Mouse (Mus musculus): ENCODE measurements around the gene Orai2.
"Not testable (repeated sequence)": the region's sequence is repeated elsewhere in the genome, so short reads cannot be mapped to it uniquely, and the experiment has no call there.

Gene Orai2

GRCm38 (mm10) chr5:136173606-136174463 lies 3.3 kb upstream of the Orai2 start:
- no peak for DNase-seq (ENCODE audit: low read depth)

- DNase-seq (ENCODE audit: low read depth), result no peak
Observed at GRCm38 (mm10) chr5:136172939-136173338, 2.4 kb upstream of the Orai2 start.

- DNase-seq (ENCODE audit: low read depth), result peak; percentile 44
Observed at GRCm38 (mm10) chr5:136171363-136172341, 1.1 kb upstream of the Orai2 start.

- DNase-seq (ENCODE audit: low read depth), result no peak
Observed at GRCm38 (mm10) chr5:136169626-136170511, 644 bp downstream of the Orai2 start.

GRCm38 (mm10) chr5:136168071-136168470 lies 2.4 kb downstream of the Orai2 start:
- DNase-seq (ENCODE audit: low read depth), result no peak

- DNase-seq (ENCODE audit: low read depth), result no peak
Observed at GRCm38 (mm10) chr5:136167296-136167695, 3.2 kb downstream of the Orai2 start.

- DNase-seq (ENCODE audit: low read depth), result no peak
Observed at GRCm38 (mm10) chr5:136165246-136165645, 5.3 kb downstream of the Orai2 start.

GRCm38 (mm10) chr5:136163807-136164474 lies 6.6 kb downstream of the Orai2 start:
- DNase-seq (ENCODE audit: low read depth), result no peak

GRCm38 (mm10) chr5:136160084-136160483 lies 10.4 kb downstream of the Orai2 start:
- not testable (repeated sequence) for DNase-seq (ENCODE audit: low read depth)

GRCm38 (mm10) chr5:136155399-136155798 lies 15.1 kb downstream of the Orai2 start:
- no peak for DNase-seq (ENCODE audit: low read depth)

GRCm38 (mm10) chr5:136152365-136152764 lies 18.1 kb downstream of the Orai2 start:
- no peak for DNase-seq (ENCODE audit: low read depth)

- not testable (repeated sequence) for DNase-seq (ENCODE audit: low read depth)
Observed at GRCm38 (mm10) chr5:136149134-136149576, 21.4 kb downstream of the Orai2 start.

- no peak for DNase-seq (ENCODE audit: low read depth)
Observed at GRCm38 (mm10) chr5:136147704-136148103, 22.8 kb downstream of the Orai2 start.

GRCm38 (mm10) chr5:136146936-136147335 lies 23.6 kb downstream of the Orai2 start:
- DNase-seq (ENCODE audit: low read depth), result no peak

- DNase-seq (ENCODE audit: low read depth), result no peak
Observed at GRCm38 (mm10) chr5:136144606-136145430, 25.7 kb downstream of the Orai2 start.

- no peak for DNase-seq (ENCODE audit: low read depth)
Observed at GRCm38 (mm10) chr5:136143161-136143755, 27.3 kb downstream of the Orai2 start.

GRCm38 (mm10) chr5:136142746-136143145 lies 27.8 kb downstream of the Orai2 start:
- no peak for DNase-seq (ENCODE audit: low read depth)

GRCm38 (mm10) chr5:136140057-136140482 lies 30.4 kb downstream of the Orai2 start:
- DNase-seq (ENCODE audit: low read depth), result no peak

GRCm38 (mm10) chr5:136139393-136139792 lies 31.1 kb downstream of the Orai2 start:
- DNase-seq (ENCODE audit: low read depth), result no peak
